Mouse (Mus musculus) regulatory T cell (primary cell): Measurements from ENCODE around the gene Sbno2.

Experiments used
- in situ Hi-C: fragments of 300-600 bp; cut with MboI, MseI; formaldehyde crosslinking; loops from one replicate; pipeline ENCODE4 v1.15.1; 2025; ENCODE audit warnings: high pct_unique_total_duplicates

The Sbno2 gene

DNA sequence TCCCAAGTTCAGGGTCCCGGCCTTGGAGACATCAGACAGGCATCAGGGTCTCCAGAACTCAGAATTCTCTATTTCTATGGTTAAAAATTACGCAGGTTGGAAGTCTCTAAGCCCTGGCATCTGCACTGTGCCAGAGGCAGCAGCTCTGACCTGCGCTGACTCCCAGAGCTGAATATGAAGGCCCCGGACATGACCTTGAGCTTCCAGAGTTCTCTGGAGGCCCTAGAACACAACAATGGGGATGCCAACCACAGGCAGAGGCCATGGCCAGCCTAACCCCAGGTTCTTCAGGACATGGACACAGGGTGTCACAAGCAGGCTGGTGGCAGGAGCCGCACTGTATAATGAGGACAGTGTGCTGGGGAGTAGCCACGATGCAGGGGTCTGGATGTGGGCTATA is 11.3 kb downstream of the Sbno2 start:
- in situ Hi-C loops: no loop called here

DNA sequence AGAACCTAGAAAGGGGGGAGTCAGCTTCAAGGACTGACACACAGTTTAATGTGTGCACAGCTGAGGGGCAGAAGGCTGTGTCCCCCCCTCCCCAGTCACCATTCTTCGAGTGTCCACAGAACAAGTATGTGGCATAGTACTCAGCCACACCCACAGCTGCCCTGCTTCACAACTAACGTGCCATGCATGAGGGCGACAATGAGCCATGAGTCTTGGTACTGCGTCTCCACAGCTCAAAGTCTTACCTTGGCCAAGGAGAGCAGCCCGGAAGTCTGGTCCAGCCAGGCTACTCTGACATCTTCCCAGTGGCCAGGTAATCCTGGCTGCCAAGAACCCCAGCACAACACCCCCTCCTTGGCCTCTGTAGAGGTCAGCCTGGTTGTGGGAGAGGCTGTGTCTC is 12.7 kb downstream of the Sbno2 start:
- in situ Hi-C loops: no loop called here

DNA sequence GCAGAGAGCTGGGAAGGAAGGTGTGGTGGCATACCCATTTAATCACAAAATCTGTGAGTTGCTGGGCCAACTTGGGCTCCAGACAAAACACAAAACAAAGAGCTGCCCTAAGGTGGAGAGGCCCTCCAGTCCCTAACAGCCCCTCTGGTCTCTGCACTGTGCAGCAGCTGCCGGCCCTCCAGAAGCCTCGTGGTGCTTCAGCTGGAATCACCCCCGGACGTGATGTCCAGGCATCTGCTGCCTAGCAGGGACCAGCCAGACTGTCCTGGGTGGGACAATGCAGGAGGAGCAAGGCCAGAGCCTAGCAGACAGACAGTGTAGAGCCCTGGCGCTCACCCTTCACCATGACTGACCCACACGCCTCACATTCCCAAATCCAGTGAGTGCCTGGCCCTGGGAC is 13.8 kb downstream of the Sbno2 start:
- in situ Hi-C loops: no loop called here

DNA sequence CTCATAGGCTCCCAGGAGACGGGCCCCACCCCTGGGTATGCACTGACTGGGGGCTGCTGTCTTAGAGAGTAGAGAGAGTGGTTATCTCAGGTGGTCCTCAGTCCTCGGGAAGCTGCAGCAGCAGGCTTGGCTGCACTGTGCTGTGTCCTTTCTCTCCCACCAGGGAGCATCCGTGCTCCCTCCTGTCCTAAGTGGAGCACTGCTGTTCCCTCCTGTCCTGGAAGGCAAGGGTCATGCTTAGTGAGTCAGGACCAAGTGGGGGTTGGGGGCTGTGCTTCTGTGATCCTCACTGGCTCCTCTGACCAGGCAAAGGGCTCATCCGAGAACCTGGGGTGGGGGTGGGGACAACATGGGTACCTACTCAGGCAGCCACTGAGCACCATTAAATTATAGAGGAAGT is 16.2 kb downstream of the Sbno2 start:
- in situ Hi-C loops: no loop called here

GRCm38 (mm10) chr10:80087483-80087882 is 17.9 kb downstream of the Sbno2 start:
- in situ Hi-C loops: no loop called here

GRCm38 (mm10) chr10:80086847-80087246 is 18.5 kb downstream of the Sbno2 start:
- in situ Hi-C loops: no loop called here

DNA sequence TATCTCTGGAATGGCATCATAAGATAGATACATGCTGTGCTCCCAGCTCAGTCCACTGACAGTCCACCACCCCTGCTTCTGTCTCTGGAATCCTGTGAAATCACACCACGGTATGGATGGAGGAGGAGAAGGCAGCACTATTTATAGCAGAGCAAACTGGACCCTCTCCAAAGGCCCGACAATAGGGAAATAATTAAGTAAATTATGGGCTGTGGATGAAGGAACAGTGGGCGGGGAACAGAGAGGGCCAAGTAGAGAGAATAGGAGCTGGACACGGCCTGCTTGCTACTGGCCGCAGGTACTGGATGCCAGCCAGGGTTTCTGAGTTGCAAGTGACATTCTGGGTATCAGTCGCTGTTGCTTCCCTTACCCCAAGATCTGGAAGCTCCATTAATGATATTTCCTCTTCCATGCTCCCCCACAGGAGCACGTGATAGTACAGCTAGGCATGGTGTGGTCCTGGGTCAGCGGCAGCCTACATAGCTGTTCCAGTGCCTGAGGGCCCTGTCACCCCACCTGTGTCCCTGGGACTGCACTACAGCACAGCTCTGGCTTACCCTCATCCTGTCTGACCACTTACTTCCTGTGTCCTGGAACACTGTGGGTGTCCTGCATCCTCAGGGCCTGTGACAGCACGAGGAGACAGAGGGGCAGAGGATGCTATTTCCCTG is 20.4 kb downstream of the Sbno2 start:
- in situ Hi-C loops: no loop called here

- in situ Hi-C loops: no loop called here
Observed at GRCm38 (mm10) chr10:80081075-80081474, 24.3 kb downstream of the Sbno2 start.

- in situ Hi-C loops: no loop called here
Observed at GRCm38 (mm10) chr10:80080396-80081070, 24.8 kb downstream of the Sbno2 start.

GRCm38 (mm10) chr10:80078366-80078765 is 27.0 kb downstream of the Sbno2 start:
- in situ Hi-C loops: no loop called here

DNA sequence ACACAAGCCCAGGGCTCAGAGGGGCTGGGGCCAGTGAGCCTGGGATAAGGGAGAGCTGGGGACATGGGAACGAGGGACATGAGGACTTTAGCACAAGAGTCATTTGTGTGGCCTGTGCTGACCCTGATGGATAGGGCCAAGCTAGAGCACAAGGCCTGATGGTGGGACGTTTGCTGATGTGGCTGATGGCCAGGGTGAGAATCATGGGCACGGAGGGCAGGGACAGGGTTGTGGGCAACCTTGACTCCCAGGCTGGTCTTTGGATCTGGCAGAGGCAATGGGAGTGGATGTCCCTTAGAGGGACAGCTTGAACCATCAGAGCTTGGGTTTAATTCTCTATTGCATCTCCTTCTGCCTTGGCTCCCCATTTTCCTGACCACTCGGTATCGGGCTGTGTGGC is 28.1 kb downstream of the Sbno2 start:
- in situ Hi-C loops: no loop called here

GRCm38 (mm10) chr10:80076386-80076785 is 29.0 kb downstream of the Sbno2 start:
- in situ Hi-C loops: no loop called here

GRCm38 (mm10) chr10:80075924-80076323 is 29.4 kb downstream of the Sbno2 start:
- in situ Hi-C loops: no loop called here

GRCm38 (mm10) chr10:80074813-80075601 is 30.4 kb downstream of the Sbno2 start:
- in situ Hi-C loops: loop anchor here (25.0 kb wide), 1 partner anchor 1488 kb away; the partner anchor contains the start of gene Syde1

DNA sequence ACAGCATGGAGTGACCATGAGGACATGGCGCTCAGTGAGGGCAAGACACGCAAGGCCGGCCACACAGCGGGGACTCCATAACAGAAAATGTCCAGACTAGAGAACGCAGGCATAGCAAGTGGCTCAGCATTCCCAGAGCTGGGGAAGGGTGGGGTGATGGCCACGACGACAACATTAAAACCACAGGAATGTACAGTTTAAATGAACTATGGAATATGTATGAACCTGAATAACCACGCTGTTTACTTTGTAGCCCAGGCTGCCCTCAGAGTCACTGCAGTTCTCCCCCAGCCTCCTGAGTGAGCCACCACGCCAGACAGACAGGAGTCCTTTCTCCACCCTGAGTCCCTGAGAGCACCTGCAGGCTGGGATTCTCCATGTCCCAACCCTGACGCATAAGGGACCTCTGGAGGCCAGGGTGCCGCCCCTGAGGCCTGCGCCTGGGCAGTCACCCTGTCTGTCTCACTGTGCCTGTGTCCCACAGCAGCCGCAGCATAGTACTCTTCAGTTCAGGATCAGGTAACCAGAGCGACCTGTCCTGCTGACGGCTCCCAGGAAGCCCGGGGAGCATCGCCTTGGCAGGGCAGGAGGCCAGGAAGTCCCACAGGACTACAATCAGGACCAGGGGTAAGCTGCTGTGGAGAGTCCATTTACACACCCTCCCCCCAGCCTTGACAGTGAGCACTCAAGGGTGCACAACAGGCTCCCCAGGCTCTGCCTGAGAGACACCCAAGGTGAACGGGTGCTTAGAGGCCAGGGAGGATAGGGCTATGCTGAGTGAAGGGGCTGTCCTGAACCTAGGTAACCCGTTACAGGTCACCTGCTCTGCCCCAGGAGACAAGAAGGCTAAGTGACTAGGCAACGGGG is 32.5 kb downstream of the Sbno2 start:
- in situ Hi-C loops: loop anchor here (25.0 kb wide), 1 partner anchor 1486 kb away; the partner anchor contains the start of gene Syde1

GRCm38 (mm10) chr10:80071516-80071900 is 33.9 kb downstream of the Sbno2 start:
- in situ Hi-C loops: loop anchor here (25.0 kb wide), 1 partner anchor 1484 kb away; the partner anchor contains the start of gene Syde1

GRCm38 (mm10) chr10:80070837-80071515 is 34.4 kb downstream of the Sbno2 start:
- in situ Hi-C loops: loop anchor here (25.0 kb wide), 1 partner anchor 1484 kb away; the partner anchor contains the start of gene Syde1

DNA sequence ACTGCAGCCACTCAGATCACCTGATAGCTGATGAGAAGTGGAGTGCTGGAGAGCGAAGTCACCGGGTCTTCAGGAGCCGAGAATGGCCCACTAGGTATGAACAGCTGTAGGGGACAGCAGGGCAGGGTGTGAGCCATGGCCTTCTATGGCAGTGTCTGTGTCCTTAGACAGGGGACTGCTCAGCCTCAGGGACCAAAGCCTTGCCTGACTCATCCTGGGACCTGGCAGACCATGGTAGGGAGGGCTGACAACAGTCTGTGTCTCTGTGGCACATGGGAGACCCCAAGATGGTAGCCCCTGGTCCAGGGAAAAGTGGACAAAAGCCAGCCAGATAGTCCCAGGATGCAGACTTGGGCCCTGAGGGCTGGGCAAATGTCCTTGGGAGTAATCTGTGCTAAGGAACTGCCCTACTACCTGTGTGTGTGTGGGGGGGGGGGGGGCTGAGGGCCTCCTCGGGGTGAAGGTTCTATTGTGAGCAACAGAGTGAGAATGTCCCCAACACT is 35.4 kb downstream of the Sbno2 start:
- in situ Hi-C loops: loop anchor here (25.0 kb wide), 1 partner anchor 1483 kb away; the partner anchor contains the start of gene Syde1

- in situ Hi-C loops: loop anchor here (25.0 kb wide), 1 partner anchor 1482 kb away; the partner anchor contains the start of gene Syde1
Observed at GRCm38 (mm10) chr10:80069251-80069650, 36.1 kb downstream of the Sbno2 start.
